Mouse (Mus musculus) kidney, postnatal 10 days (tissue): ENCODE measurements around the gene Hoxd13.

Experiments
- DNase-seq: peaks from one replicate; pipeline ENCODE4 v3.0.0; 2021; ENCODE audit warnings: mixed read lengths

Gene Hoxd13

GRCm38 (mm10) chr2:74667842-74668357, at the start of gene Hoxd13:
Gene Hoxd13, plus strand, starts transcription at chr2:74668310.
- DNase-seq = no peak

GRCm38 (mm10) chr2:74619676-74620246, 48.3 kb upstream of the Hoxd13 start:
- no peak for DNase-seq

GRCm38 (mm10) chr2:74620368-74620767, 47.7 kb upstream of the Hoxd13 start:
- DNase-seq = no peak

- DNase-seq = no peak
These were observed 32.7 kb upstream of the Hoxd13 start for GRCm38 (mm10) chr2:74635412-74635811.

- DNase-seq = no peak
These were observed 25.7 kb upstream of the Hoxd13 start for GRCm38 (mm10) chr2:74642431-74642830.

- DNase-seq = no peak
These were observed 22.5 kb upstream of the Hoxd13 start for GRCm38 (mm10) chr2:74645631-74646030.

- DNase-seq = peak; percentile 16
These were observed 20.8 kb upstream of the Hoxd13 start for GRCm38 (mm10) chr2:74647082-74647864.

- DNase-seq = no peak
These were observed 15.1 kb upstream of the Hoxd13 start for GRCm38 (mm10) chr2:74652996-74653340.

- DNase-seq = no peak
These were observed 14.2 kb upstream of the Hoxd13 start for GRCm38 (mm10) chr2:74653781-74654535.

- DNase-seq = no peak
These were observed 13.2 kb upstream of the Hoxd13 start for GRCm38 (mm10) chr2:74654743-74655419.

GRCm38 (mm10) chr2:74655420-74655781, 12.7 kb upstream of the Hoxd13 start:
- DNase-seq = peak; percentile 79

- peak; percentile 32 for DNase-seq
These were observed 12.1 kb upstream of the Hoxd13 start for GRCm38 (mm10) chr2:74655821-74656631.

GRCm38 (mm10) chr2:74656632-74657021, 11.5 kb upstream of the Hoxd13 start:
- DNase-seq = no peak

GRCm38 (mm10) chr2:74657251-74658023, 10.7 kb upstream of the Hoxd13 start:
- DNase-seq = peak; percentile 34

GRCm38 (mm10) chr2:74658024-74658666, 10.0 kb upstream of the Hoxd13 start:
- DNase-seq = no peak

GRCm38 (mm10) chr2:74658667-74659371, 9.3 kb upstream of the Hoxd13 start:
- peak; percentile 33 for DNase-seq

- DNase-seq = no peak
These were observed 8.6 kb upstream of the Hoxd13 start, which contains the start of gene Evx2 for GRCm38 (mm10) chr2:74659507-74660005. Gene Evx2, minus strand, starts transcription at chr2:74659557.

- DNase-seq = peak; percentile 13
These were observed 7.4 kb upstream of the Hoxd13 start for GRCm38 (mm10) chr2:74660421-74661375.

GRCm38 (mm10) chr2:74661685-74662084, 6.4 kb upstream of the Hoxd13 start:
- peak; percentile 79 for DNase-seq
